Mouse (Mus musculus) layer of hippocampus, adult 18-20 months (tissue): ENCODE data around the gene Fam53b. TPM values are rescaled to one million over a fixed set of nuclear protein-coding genes. Genes with fewer than 3 reads are reported as not detected.

ENCODE experiments used
- total RNA-seq, 2 experiments: library from RNA; stranded (reverse); gene quantifications; 2 replicates each; pipeline ENCODE4 v1.2.3; 2021

Fam53b gene
- total RNA-seq, 2 experiments from 2014 or later, result 50.6 to 51.7 TPM

Other genes starting within 250 kb of the Fam53b start
- 100 to 1,000 TPM in 1 of 2 experiments, 10 to 100 TPM in 1; 98.8 to 103 TPM for gene Oat, start 237.5 kb downstream of the Fam53b start, total RNA-seq
- not detected for gene Nkx1-2, start 214.2 kb downstream of the Fam53b start, total RNA-seq
- 10 to 100 TPM; 20.3 to 26.5 TPM for gene Lhpp, start 203.2 kb downstream of the Fam53b start, total RNA-seq
- 10 to 100 TPM; 33.4 to 33.9 TPM for gene Eef1akmt2, start 38.8 kb upstream of the Fam53b start, total RNA-seq
- 10 to 100 TPM; 26.6 to 27.8 TPM for gene Abraxas2, start 45.3 kb upstream of the Fam53b start, total RNA-seq
- 10 to 100 TPM; 42.9 to 43.3 TPM for gene Zranb1, start 117.3 kb upstream of the Fam53b start, total RNA-seq